Mouse (Mus musculus): ENCODE measurements around the gene Klhdc8a. TPM values are rescaled to one million over a fixed set of nuclear protein-coding genes. Genes with fewer than 3 reads are reported as not detected.

Klhdc8a gene
- polyA plus RNA-seq, 1 experiment from 2014 or later, result 0.11 TPM

DNA sequence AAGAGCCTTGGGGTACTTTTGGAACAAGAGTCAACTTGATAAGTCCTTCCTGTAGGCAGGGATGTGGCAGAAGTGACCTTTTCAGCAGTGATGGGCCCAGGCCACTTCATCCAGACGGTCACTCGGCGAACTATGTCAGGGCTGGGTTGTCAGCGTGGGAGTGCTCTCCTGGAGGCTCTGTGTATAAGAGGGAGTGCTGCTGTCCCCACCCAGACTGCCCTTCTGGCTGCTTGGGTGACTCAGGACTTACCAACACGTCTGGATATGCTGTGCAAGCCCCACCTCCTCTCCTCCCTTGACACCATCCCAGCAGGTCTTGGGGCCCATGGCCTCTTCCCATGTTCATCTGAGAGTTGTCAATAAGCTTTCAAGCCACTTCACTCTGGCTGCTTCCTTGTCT, 55.0 kb downstream of the Klhdc8a start:
- peaks cover 5% of the 10 kb centered on the region; the same call in 1 of the 2 replicates for H3K4me1 ChIP-seq (ENCODE audit: control insufficient read depth, low read depth, low read length)
- H3K36me3 ChIP-seq (ENCODE audit: control insufficient read depth, insufficient read depth), result peaks cover 40% of the 10 kb centered on the region
- no peak overlapping the region for H3K4me3 ChIP-seq (ENCODE audit: low read depth, low read length)
- 71% methylated on average over 5 of the region's 5 CpGs for WGBS (ENCODE audit: insufficient replicate concordance)
- no peaks in the 10 kb centered on the region for H3K27me3 ChIP-seq (ENCODE audit: control insufficient read depth, insufficient read depth, low read depth, low read length)
- H3K9ac ChIP-seq (ENCODE audit: low read depth, low read length), result no peak overlapping the region
- peaks cover 5% of the 10 kb centered on the region for H3K9me3 ChIP-seq (replicated peaks; ENCODE audit: control insufficient read depth, low read length)
- H3K27ac ChIP-seq (ENCODE audit: low read length), result no peak overlapping the region
- H3K4me2 ChIP-seq (ENCODE audit: low read depth, low read length), result no peak overlapping the region
- no peak for ATAC-seq (ENCODE audit: low read depth)

DNA sequence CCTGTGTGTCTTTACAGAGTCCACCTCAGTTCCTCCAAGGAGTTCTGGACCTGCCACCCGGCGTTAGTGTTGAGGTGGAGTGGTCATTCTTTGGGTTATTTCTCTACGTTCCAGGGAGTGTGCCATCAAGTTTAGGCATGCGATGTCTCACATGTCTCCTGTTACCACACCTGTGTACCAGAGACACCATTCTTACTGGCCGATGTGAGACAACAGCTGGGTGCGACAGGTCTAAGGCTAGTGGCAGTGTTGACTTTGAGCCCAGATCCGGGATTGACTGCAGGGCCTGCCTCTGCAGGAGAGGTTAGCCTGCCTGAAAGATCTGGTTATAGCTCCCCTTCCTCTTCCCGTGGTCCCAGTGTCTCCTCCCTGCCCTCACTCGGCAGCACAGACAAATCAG, 55.8 kb downstream of the Klhdc8a start:
- 79% methylated on average over 9 of the region's 9 CpGs for WGBS (ENCODE audit: insufficient replicate concordance)
- Histone ChIP-seq H3K4me2 (ENCODE audit: low read depth, low read length) (no peak overlapping the region), H3K9ac (ENCODE audit: low read depth, low read length) (no peak overlapping the region), H3K4me1 (ENCODE audit: control insufficient read depth, low read depth, low read length) (peaks cover 5% of the 10 kb centered on the region; the same call in 1 of the 2 replicates), H3K9me3 (replicated peaks; ENCODE audit: control insufficient read depth, low read length) (peaks cover 5% of the 10 kb centered on the region), H3K4me3 (ENCODE audit: low read depth, low read length) (no peak overlapping the region), H3K27me3 (ENCODE audit: control insufficient read depth, insufficient read depth, low read depth, low read length) (no peaks in the 10 kb centered on the region), H3K27ac (ENCODE audit: low read length) (no peak overlapping the region), H3K36me3 (ENCODE audit: control insufficient read depth, insufficient read depth) (peaks cover 48% of the 10 kb centered on the region)
- no peak for ATAC-seq (ENCODE audit: low read depth)

DNA sequence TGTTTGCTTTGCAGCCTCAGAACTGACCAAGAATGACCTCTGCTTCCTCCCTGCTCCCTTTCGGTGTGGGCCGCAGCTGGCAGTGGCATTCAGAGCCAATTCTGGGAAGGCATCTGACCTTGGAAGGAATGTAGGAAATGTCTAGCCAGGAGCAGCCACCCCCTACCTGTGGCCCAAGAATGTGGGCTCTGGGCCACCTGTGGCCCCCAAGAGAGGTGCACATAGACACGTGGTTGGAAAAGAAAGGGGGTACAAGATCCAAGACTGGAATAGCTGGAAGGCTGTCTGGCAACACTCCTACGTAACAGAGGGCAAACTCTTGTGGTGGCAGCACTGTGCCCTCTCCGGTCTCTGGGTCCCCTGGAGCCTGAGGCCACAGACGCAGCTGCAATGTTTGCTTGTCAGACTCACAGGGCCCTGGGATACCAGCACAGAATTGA, 56.8 kb downstream of the Klhdc8a start:
- ATAC-seq (ENCODE audit: low read depth), result peak; percentile 33
- Histone ChIP-seq H3K4me2 (ENCODE audit: low read depth, low read length) (no peak overlapping the region), H3K9ac (ENCODE audit: low read depth, low read length) (no peak overlapping the region), H3K4me1 (ENCODE audit: control insufficient read depth, low read depth, low read length) (peaks cover 10% of the 10 kb centered on the region; the same call in 1 of the 2 replicates), H3K36me3 (ENCODE audit: control insufficient read depth, insufficient read depth) (peaks cover 57% of the 10 kb centered on the region), H3K27ac (ENCODE audit: low read length) (no peak overlapping the region), H3K4me3 (ENCODE audit: low read depth, low read length) (no peak overlapping the region), H3K27me3 (ENCODE audit: control insufficient read depth, insufficient read depth, low read depth, low read length) (no peaks in the 10 kb centered on the region), H3K9me3 (replicated peaks; ENCODE audit: control insufficient read depth, low read length) (peaks cover 5% of the 10 kb centered on the region)
- 83% methylated on average over 6 of the region's 6 CpGs for WGBS (ENCODE audit: insufficient replicate concordance)

DNA sequence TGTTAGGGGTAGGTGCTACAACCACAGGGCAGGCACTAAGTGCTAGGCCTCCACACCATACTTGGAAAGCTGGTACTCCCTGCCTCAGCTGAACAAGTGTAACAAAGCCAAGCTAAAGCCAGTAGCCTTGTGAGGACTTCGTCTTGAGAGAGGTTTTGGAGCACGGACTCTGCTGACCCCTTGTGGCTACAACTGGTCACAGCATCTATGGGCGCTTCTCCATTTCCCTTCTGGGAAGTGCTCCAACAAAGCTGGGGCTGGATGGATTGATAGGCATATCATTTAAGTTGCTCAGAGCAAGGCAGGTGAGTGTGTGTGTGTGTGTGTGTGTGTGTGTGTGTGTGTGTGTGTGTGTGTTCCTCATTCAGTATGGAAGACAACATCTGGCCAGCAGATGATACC, 57.4 kb downstream of the Klhdc8a start:
- peaks cover 10% of the 10 kb centered on the region; the same call in 1 of the 2 replicates for H3K4me1 ChIP-seq (ENCODE audit: control insufficient read depth, low read depth, low read length)
- no peak overlapping the region for H3K4me2 ChIP-seq (ENCODE audit: low read depth, low read length)
- no peak overlapping the region for H3K9ac ChIP-seq (ENCODE audit: low read depth, low read length)
- 2% methylated on average over 3 of the region's 3 CpGs for WGBS (ENCODE audit: insufficient replicate concordance)
- no peak overlapping the region for H3K27ac ChIP-seq (ENCODE audit: low read length)
- no peaks in the 10 kb centered on the region for H3K27me3 ChIP-seq (ENCODE audit: control insufficient read depth, insufficient read depth, low read depth, low read length)
- H3K36me3 ChIP-seq (ENCODE audit: control insufficient read depth, insufficient read depth), result peaks cover 64% of the 10 kb centered on the region
- ATAC-seq (ENCODE audit: low read depth), result peak; percentile 17
- no peak overlapping the region for H3K4me3 ChIP-seq (ENCODE audit: low read depth, low read length)
- H3K9me3 ChIP-seq (replicated peaks; ENCODE audit: control insufficient read depth, low read length), result peaks cover 3% of the 10 kb centered on the region

DNA sequence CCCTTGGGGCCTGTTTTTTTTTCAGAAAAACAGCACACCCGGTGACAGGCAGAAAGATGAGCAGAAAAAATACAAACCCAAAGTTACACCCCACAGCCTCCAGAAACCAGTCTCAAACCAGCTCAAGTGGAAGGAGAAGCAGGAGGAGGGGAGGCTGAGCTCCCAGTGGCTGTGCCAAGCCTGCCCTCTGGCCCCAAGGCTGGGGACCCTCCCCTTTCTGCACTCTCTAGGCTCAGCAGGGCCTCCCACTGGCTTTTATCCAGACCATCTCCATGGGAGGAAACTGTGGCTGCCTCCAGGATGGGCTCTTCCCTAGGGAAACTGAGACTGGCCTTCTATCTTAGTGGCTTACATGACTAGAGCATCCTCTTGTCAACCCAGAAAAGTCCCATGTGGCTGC, 58.4 kb downstream of the Klhdc8a start:
- peaks cover 12% of the 10 kb centered on the region for H3K4me1 ChIP-seq (ENCODE audit: control insufficient read depth, low read depth, low read length)
- H3K4me3 ChIP-seq (ENCODE audit: low read depth, low read length), result no peak overlapping the region
- 67% methylated on average over 1 of the region's 1 CpGs for WGBS (ENCODE audit: insufficient replicate concordance)
- no peak overlapping the region for H3K9ac ChIP-seq (ENCODE audit: low read depth, low read length)
- H3K4me2 ChIP-seq (ENCODE audit: low read depth, low read length), result no peak overlapping the region
- H3K9me3 ChIP-seq (replicated peaks; ENCODE audit: control insufficient read depth, low read length), result no peaks in the 10 kb centered on the region
- ATAC-seq (ENCODE audit: low read depth), result no peak
- no peak overlapping the region for H3K27ac ChIP-seq (ENCODE audit: low read length)
- H3K27me3 ChIP-seq (ENCODE audit: control insufficient read depth, insufficient read depth, low read depth, low read length), result no peaks in the 10 kb centered on the region
- peaks cover 74% of the 10 kb centered on the region for H3K36me3 ChIP-seq (ENCODE audit: control insufficient read depth, insufficient read depth)

Other genes with a start within 250 kb of the Klhdc8a start
- 5.3 and 6.3 TPM in 2 replicates for gene Mfsd4a, start 230.6 kb upstream of the Klhdc8a start, polyA plus RNA-seq (2015; fragmentation: Nextera tagmentation; extraction: Ambion mirVana)
- 1.3 and 1.4 TPM in 2 replicates for gene Cdk18, start 158.9 kb upstream of the Klhdc8a start, polyA plus RNA-seq (2015; fragmentation: Nextera tagmentation; extraction: Ambion mirVana)
- not detected in 2 replicates for gene Lemd1, start 107.2 kb upstream of the Klhdc8a start, polyA plus RNA-seq (2015; fragmentation: Nextera tagmentation; extraction: Ambion mirVana)
- gene AC124108.1, start 107.2 kb upstream of the Klhdc8a start, polyA plus RNA-seq (2015; fragmentation: Nextera tagmentation; extraction: Ambion mirVana), result not detected in 2 replicates
- gene Gm10188, start 68.9 kb upstream of the Klhdc8a start, polyA plus RNA-seq (2015; fragmentation: Nextera tagmentation; extraction: Ambion mirVana), result not detected in 2 replicates
- gene Nuak2, start 17.5 kb downstream of the Klhdc8a start, polyA plus RNA-seq (2015; fragmentation: Nextera tagmentation; extraction: Ambion mirVana), result 3.2 and 3.6 TPM in 2 replicates
- 631 and 674 TPM in 2 replicates for gene Tmcc2, start 92.7 kb downstream of the Klhdc8a start, polyA plus RNA-seq (2015; fragmentation: Nextera tagmentation; extraction: Ambion mirVana)
- 4.4 and 5.0 TPM in 2 replicates for gene Dstyk, start 118.9 kb downstream of the Klhdc8a start, polyA plus RNA-seq (2015; fragmentation: Nextera tagmentation; extraction: Ambion mirVana)
- 21.5 and 22.7 TPM in 2 replicates for gene Rbbp5, start 178.7 kb downstream of the Klhdc8a start, polyA plus RNA-seq (2015; fragmentation: Nextera tagmentation; extraction: Ambion mirVana)
- 0.62 and 0.92 TPM in 2 replicates for gene Tmem81, start 207.6 kb downstream of the Klhdc8a start, polyA plus RNA-seq (2015; fragmentation: Nextera tagmentation; extraction: Ambion mirVana)
- 0.02 and 0.05 TPM in 2 replicates for gene Cntn2, start 244.6 kb downstream of the Klhdc8a start, polyA plus RNA-seq (2015; fragmentation: Nextera tagmentation; extraction: Ambion mirVana)

Measured in liver, embryonic 16.5 days (tissue).